Mouse (Mus musculus) embryonic facial prominence, embryonic 13.5 days (tissue): Measurements from ENCODE around the gene Fcrl1. TPM values are rescaled to one million over a fixed set of nuclear protein-coding genes. Genes with fewer than 3 reads are reported as not detected.

Experiments used
- ATAC-seq: fragments of 200-750 bp; cut with Nextera tagmentation; 2 replicates; pipeline ENCODE4 v1.8.0; 2017; ENCODE audit warnings: low read depth; ENCODE audit not compliant: insufficient number of reproducible peaks, insufficient read depth, low FRiP score, low TSS enrichment
- H3K27ac ChIP-seq: fragments of 300-500 bp; sonication (generic); 2 replicates; pipeline ENCODE4 v1.5.1; 2015; ENCODE audit warnings: moderate library complexity, mild to moderate bottlenecking, inconsistent platforms
- H3K27me3 ChIP-seq: fragments of 300-500 bp; sonication (generic); 2 replicates; pipeline ENCODE4 v1.6.1; 2015; ENCODE audit warnings: mild to moderate bottlenecking, inconsistent platforms
- H3K36me3 ChIP-seq: fragments of 300-500 bp; sonication (generic); 2 replicates; pipeline ENCODE4 v1.6.1; 2015; ENCODE audit warnings: mild to moderate bottlenecking, inconsistent platforms
- H3K4me1 ChIP-seq: fragments of 300-500 bp; sonication (generic); 2 replicates; pipeline ENCODE4 v1.6.1; 2015; ENCODE audit warnings: inconsistent platforms
- H3K4me2 ChIP-seq: fragments of 300-500 bp; sonication (generic); 2 replicates; pipeline ENCODE4 v1.6.1; 2015; ENCODE audit warnings: moderate library complexity, mild to moderate bottlenecking, inconsistent platforms
- H3K4me3 ChIP-seq: fragments of 300-500 bp; sonication (generic); 2 replicates; pipeline ENCODE4 v1.5.1; 2015; ENCODE audit warnings: mild to moderate bottlenecking, inconsistent platforms
- H3K9ac ChIP-seq: fragments of 300-500 bp; sonication (generic); 2 replicates; pipeline ENCODE4 v1.6.1; 2015; ENCODE audit warnings: mild to moderate bottlenecking, inconsistent platforms
- H3K9me3 ChIP-seq: fragments of 300-500 bp; sonication (generic); 2 replicates; pipeline ENCODE4 v1.6.1; 2016; ENCODE audit warnings: inconsistent platforms
- WGBS: fragments of 180-500 bp; shearing (Covaris S2); methylation state at CpG from one replicate; pipeline ENCODE4 v1.1.7; 2015; ENCODE audit warnings: mixed read lengths; 5-methylcytosine and 5-hydroxymethylcytosine counted together
- polyA plus RNA-seq: library from polyadenylated mRNA; unstranded; fragments of >200 nt; fragmentation: Nextera tagmentation; extraction: Ambion mirVana; gene quantifications from 2 replicates; pipeline ENCODE4 v1.2.1, GENCODE M21; 2015

Gene Fcrl1
- polyA plus RNA-seq, 1 experiment from 2014 or later = 0.28 TPM

GRCm38 (mm10) chr3:87422386-87422910, 46.3 kb downstream of the Fcrl1 start:
- Histone ChIP-seq H3K36me3 (no peaks in the 10 kb centered on the region), H3K9me3 (no peaks in the 10 kb centered on the region), H3K9ac (no peak overlapping the region), H3K4me2 (no peak overlapping the region), H3K27ac (no peak overlapping the region), H3K4me3 (no peak overlapping the region), H3K27me3 (no peaks in the 10 kb centered on the region), H3K4me1 (no peaks in the 10 kb centered on the region)
- ATAC-seq = no peak
- WGBS = 68% methylated on average over 4 of the region's 4 CpGs

- Histone ChIP-seq H3K9me3 (no peaks in the 10 kb centered on the region), H3K27me3 (no peaks in the 10 kb centered on the region), H3K36me3 (no peaks in the 10 kb centered on the region), H3K9ac (no peak within 1 kb of the TSS), H3K4me3 (no peak within 1 kb of the TSS), H3K4me2 (no peak within 1 kb of the TSS), H3K4me1 (no peaks in the 10 kb centered on the region), H3K27ac (no peak within 1 kb of the TSS)
- 82% methylated on average over 5 of the region's 5 CpGs for WGBS
- no peak for ATAC-seq
Observed at GRCm38 (mm10) chr3:87435479-87435878, 59.3 kb downstream of the Fcrl1 start, which contains the start of gene Fcrl5. Gene Fcrl5 (plus strand): TSS chr3:87435773.

GRCm38 (mm10) chr3:87440586-87440985, 64.4 kb downstream of the Fcrl1 start:
- ATAC-seq = no peak
- Histone ChIP-seq H3K4me1 (no peaks in the 10 kb centered on the region), H3K27ac (no peak overlapping the region), H3K4me2 (no peak overlapping the region), H3K9me3 (no peaks in the 10 kb centered on the region), H3K36me3 (no peaks in the 10 kb centered on the region), H3K4me3 (no peak overlapping the region), H3K9ac (no peak overlapping the region), H3K27me3 (no peaks in the 10 kb centered on the region)
- WGBS = 79% methylated on average over 1 of the region's 1 CpGs

GRCm38 (mm10) chr3:87443968-87444367, 67.8 kb downstream of the Fcrl1 start:
- no peaks in the 10 kb centered on the region for H3K9me3 ChIP-seq
- H3K4me1 ChIP-seq = no peaks in the 10 kb centered on the region
- WGBS = 65% methylated on average over 6 of the region's 6 CpGs
- H3K4me3 ChIP-seq = no peak overlapping the region
- no peak for ATAC-seq
- H3K27ac ChIP-seq = no peak overlapping the region
- H3K36me3 ChIP-seq = no peaks in the 10 kb centered on the region
- H3K27me3 ChIP-seq = no peaks in the 10 kb centered on the region
- H3K9ac ChIP-seq = no peak overlapping the region
- no peak overlapping the region for H3K4me2 ChIP-seq

Other genes starting within 250 kb of the Fcrl1 start
- gene Kirrel, start 201.6 kb upstream of the Fcrl1 start, polyA plus RNA-seq = 20.4 and 21.9 TPM in 2 replicates
- 10.6 and 11.2 TPM in 2 replicates for gene Fcrls, start 112.6 kb upstream of the Fcrl1 start, polyA plus RNA-seq
- 0.13 and 0.80 TPM in 2 replicates for gene Cd5l, start 18.5 kb upstream of the Fcrl1 start, polyA plus RNA-seq
- not detected in 2 replicates for gene Fcrl5, start 59.4 kb downstream of the Fcrl1 start, polyA plus RNA-seq
- gene Etv3, start 149.0 kb downstream of the Fcrl1 start, polyA plus RNA-seq = 19.6 and 19.8 TPM in 2 replicates
- gene Arhgef11, start 241.2 kb downstream of the Fcrl1 start, polyA plus RNA-seq = 17.5 and 18.3 TPM in 2 replicates